Mouse (Mus musculus) spleen, postnatal 10 days (tissue): ENCODE results near the gene Lgr6.

ENCODE experiments used
- DNase-seq, 2 experiments: peaks; one replicate each; pipeline ENCODE4 v3.0.0; 2021 to 2022; ENCODE audit warnings: low spot score in 2 of 2

Gene Lgr6

GRCm38 (mm10) chr1:135079021-135079420, 26.1 kb downstream of the Lgr6 start:
- DNase-seq = no peak

GRCm38 (mm10) chr1:135076470-135076869, 28.6 kb downstream of the Lgr6 start:
- DNase-seq = no peak

- no peak for DNase-seq
Observed at GRCm38 (mm10) chr1:135075270-135075669, 29.8 kb downstream of the Lgr6 start.

GRCm38 (mm10) chr1:135072643-135073042, 32.4 kb downstream of the Lgr6 start:
- DNase-seq = no peak

GRCm38 (mm10) chr1:135069841-135070240, 35.2 kb downstream of the Lgr6 start:
- no peak for DNase-seq

DNA sequence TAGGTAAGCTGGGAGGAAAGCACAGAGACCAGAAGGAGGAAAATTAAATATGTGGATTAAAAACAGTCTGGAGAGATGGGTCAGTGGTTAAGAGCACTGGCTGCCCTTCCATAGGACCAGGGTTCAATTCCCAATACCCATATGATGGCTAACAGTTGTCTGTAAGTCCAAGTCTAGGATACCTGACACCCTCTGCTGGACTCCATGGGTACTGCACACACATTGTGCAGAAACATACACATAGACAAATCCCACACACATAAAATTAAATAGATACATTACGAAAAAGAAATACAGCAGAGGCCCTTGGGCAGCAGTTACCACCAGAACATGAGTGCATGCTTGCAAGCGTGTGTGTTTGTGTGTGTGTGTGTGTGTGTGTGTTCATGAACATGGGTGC, 40.6 kb downstream of the Lgr6 start:
- DNase-seq = no peak

DNA sequence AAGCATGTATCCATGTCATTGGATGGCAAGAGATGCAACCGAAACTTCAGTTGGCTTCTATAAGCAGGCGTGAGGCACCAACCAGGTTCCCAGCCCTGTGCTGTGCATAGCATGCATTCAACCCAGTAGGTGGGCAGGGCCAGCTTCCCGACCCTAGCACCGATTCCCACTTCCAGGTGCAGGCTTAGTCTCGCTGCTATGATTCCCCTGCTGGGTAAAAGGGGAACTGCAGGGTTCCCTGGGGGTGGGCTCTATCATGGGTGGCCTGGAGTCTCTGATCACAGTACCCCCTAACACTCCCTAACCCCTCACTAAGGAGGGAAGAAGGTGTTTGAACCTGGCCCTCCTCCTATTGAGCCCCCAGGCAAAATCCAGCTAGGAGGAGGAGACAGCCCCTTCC, 42.1 kb downstream of the Lgr6 start:
- no peak for DNase-seq

- no peak for DNase-seq
Observed at GRCm38 (mm10) chr1:135061300-135061699, 43.8 kb downstream of the Lgr6 start.

DNA sequence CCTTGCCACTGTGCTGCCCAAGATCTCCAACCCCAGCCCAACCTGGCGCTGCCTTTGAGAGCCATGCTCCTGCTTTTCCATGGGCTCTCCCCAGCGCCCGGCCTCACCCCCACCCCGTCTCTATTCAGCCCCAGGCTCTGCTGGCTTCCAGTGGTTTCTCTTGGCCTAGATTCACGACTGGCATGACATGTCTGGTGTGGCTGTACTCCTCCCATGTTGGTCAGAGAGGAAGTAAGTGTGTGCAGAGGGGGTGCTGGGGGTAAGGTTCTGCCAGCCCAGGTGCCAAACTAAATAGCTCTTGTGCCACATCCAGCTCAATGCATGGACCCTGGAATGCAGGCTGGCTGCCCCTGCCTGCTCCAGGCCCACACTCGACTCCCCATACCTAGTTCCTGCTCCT, 44.9 kb downstream of the Lgr6 start:
- no peak for DNase-seq

- peak in 1 of 2 experiments; percentile 41 for DNase-seq
Observed at GRCm38 (mm10) chr1:135056901-135057300, 48.2 kb downstream of the Lgr6 start.

DNA sequence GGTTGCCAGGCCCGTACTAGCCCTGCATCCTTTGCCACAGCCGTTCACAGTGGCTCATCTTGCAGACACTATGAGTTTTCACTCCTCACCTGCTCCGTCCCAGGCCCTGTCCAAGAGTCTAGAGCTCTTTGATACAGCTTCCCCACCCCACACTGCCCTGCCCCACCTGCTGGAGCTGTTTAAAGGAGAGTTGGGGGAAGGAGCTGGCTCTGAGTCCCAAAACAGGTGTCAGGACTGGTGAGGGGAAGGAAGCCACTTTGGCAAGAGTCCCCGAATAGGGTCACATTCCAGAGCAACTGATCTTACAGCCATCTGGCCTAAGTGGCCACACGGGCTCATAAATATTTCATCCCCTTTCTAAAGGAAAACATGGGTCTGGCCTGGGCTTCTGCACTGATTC, 51.0 kb downstream of the Lgr6 start:
- no peak for DNase-seq

DNA sequence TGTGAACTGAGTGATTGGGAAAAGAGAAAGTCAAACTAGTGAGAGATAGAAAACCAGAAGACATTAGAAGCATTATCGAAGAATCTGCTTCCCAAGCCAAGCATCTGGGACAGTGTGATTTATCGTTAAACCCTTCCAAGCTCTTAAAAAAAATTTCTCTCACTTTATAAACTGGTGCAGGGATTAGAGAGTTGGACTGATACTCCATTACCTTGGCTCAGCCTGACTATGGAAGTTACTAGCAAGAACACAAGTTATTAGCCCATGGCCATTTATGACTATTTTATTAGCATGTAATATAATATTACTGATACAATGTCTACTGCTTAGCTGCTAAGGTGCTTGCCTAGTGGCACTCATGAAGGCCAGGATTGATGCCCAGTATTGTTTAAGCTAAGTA, 60.6 kb downstream of the Lgr6 start:
- no peak for DNase-seq

DNA sequence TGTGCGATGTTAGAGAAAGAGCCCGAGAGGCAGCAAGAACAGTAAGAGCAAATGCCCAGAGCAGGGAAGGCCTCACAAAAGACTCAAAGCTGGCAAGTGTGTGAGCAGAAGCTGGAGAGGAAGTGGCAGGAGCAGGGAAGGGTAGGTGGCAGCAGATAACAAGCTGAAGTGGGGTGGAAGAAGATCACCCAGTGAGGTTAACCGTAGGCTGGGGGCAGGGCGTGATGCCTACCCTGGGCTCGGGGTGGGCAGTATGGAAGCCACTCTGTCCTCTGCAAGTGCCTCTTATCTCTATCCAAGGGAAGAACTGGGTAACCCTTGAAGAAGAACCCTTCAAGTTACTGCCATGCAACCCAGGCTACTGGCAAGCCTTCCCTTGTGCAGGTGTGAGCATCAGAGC, 68.8 kb downstream of the Lgr6 start:
- no peak for DNase-seq

DNA sequence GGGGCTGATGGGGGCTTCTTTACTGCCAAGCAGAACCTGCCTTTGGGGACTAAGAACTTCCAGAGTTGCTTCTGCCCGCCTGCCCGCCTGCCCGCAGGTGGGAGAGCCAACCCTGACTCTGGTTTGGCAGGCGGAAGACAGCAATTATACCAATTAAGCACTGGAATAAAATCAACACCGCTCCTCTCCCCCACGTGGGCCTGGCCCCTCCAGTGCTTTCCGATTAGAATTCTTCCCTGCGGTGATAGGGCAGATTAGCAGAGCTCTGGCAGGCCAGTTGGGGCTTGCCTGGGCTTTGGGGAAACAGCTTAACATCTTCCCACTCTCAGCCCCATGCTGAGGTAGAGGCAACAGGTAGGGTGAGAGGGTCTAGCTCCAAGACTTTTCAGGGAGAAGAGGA, 72.4 kb downstream of the Lgr6 start:
- DNase-seq = no peak

DNA sequence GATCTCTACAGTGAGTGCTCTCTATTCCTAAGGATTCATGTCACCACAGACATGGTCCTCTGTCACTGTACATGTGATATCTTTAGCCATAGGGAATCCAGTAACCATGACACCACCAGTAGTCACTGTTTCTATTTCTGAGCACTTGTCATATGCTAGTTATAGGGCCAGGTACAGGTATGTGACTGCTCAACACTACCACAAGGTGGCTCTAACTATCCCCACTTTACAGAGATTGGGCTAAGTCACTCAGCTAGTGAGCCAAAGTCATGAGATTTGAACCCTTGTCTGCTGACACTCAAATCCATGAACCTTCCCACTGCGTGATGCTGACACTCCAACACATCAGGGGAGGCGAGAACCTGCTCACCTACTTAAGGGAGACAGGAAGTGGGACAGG, 75.0 kb downstream of the Lgr6 start:
- no peak for DNase-seq

- DNase-seq = no peak
Observed at GRCm38 (mm10) chr1:135026275-135026674, 78.8 kb downstream of the Lgr6 start.

DNA sequence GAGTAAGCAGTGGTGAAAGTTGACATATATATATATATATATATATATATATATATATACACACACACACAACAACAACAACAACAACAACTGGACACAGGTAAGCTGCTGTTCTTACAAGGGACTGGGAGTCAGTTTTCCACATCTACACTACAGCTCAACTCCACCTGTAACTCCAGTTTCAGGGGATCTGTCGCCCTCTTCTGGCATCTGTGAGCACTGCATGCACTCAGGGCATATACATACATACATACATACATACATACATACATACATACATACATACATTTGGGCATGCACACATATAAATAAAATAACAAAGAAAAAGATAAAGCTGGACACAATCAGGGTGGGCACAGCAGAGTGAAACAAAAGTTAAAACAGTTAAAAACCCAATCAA, 81.5 kb downstream of the Lgr6 start:
- no peak for DNase-seq

DNA sequence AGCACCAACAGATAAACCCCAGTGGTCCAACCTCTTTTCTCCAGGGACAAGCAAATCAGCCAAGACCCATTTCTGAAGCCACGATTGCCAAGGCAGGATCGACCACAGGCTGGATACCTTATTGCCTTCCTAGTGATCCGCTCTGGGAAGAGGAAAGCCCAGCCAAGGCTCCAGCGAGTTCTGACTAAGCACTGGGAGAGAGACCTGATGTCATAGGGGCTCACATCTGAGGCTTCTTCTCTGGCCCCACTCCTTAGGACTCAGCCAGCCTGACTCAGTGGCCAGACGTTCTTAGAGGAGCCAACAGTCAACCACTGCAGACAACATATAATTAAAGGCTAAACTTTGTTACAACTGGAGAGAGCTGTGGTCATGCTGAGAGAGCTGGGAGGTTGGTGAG, 83.1 kb downstream of the Lgr6 start:
- no peak for DNase-seq

GRCm38 (mm10) chr1:135020970-135021369, 84.1 kb downstream of the Lgr6 start:
- DNase-seq = no peak

DNA sequence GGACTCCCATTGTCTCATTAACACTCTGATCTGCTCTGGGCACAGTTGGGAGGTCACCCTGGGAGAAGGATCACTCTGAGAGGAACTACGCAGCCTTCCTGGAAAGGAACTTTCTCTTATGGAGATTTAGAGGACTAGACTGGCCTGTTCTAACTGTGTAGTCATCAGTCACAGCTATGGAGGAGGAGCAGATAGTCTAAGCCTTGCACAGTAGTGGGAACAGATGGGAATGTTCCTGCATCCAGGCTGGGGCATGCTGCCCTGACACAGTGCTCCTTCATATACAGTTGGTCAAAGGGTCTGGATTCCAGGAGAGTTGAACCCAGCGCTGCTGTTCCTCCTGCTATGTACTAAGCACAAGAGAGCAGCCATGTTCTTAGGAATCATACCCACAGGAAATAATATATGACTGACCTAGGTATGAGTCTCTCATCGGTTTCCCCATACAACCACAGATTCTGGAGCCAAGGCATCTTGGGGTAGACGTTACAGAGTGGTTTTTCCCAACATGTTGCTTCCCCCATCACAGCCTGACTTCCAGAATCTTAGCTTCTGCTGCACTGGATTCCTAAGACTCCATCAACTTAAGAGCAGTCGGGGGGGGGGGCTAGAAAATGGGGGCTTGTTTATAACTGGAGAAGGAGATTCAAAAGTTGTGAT, 84.7 kb downstream of the Lgr6 start:
- DNase-seq = no peak

GRCm38 (mm10) chr1:135019775-135020167, 85.3 kb downstream of the Lgr6 start:
- no peak for DNase-seq

GRCm38 (mm10) chr1:135019087-135019774, 85.8 kb downstream of the Lgr6 start:
- DNase-seq = peak in 1 of 2 experiments; percentile 24

GRCm38 (mm10) chr1:135017656-135018015, 87.4 kb downstream of the Lgr6 start:
- no peak for DNase-seq
